Mouse (Mus musculus) c-Kit-positive CD71-positive TER-119-negative erythroid progenitor cells, embryonic 14.5 days (primary cell): ENCODE data around the gene Mmp7.

ENCODE experiments used
- DNase-seq: peaks from one replicate; pipeline ENCODE4 v3.0.0-alpha.2; 2013; ENCODE audit warnings: low read depth

The Mmp7 gene

GRCm38 (mm10) chr9:7744156-7744555 is 52.3 kb downstream of the Mmp7 start:
- DNase-seq: no peak

GRCm38 (mm10) chr9:7748881-7749280 is 57.0 kb downstream of the Mmp7 start:
- DNase-seq: no peak
